Mouse (Mus musculus): ENCODE results near the gene Gm8165. TPM values are rescaled to one million over a fixed set of nuclear protein-coding genes. Genes with fewer than 3 reads are reported as not detected.
"Not testable (repeated sequence)": the region's sequence is repeated elsewhere in the genome, so short reads cannot be mapped to it uniquely, and the experiment has no call there.

Gm8165 gene
- total RNA-seq (2021), result not detected

DNA sequence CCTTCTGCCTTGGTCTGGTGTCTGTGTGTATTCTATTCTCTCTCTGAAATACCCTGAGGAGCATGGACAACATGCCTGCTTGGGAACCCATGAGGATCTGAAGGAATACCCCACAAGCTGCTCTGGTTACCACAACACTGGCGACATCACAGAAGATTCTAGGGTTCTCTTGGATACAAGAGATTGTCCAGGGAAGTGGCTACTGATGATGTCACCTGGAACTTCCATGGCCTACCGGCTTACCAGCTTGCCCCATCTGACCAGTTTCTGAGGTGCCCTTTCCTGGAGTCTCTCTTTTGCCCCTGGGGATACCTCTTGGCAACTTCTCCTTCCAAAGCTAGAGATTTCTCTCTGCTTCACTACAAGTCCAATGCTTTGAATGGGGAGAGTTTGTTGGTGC, at the start of gene Gm8165:
Gene Gm8165, minus strand, starts transcription at position 101 of the 400 bp plus-strand sequence.
- intact Hi-C loops (cut with DNase I); DNase-seq (ENCODE audit: low spot score): not testable (repeated sequence)

DNA sequence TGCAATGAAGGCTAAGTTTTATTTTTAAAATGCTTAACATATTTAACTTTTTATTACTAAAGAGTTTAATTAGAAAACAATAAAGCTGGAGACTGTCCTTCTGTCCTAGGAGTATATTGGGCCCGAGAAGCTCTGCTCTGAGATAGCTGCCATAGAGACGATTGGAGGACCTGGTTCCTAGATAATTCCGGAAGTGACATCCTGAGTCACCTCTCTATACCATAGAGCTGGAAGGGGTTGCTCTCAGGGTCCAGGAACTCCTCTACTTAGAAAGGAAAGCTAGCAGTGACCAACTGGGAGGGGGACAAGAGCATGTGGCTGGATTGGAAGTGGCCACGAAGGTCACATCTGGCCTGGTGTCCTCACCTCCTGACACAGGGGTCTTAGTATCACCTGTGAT, 20.6 kb upstream of the Gm8165 start, which contains the start of gene Gm7324:
Gene Gm7324, plus strand, starts transcription at position 208 of the 400 bp plus-strand sequence.
- DNase-seq (ENCODE audit: low spot score); intact Hi-C loops (cut with DNase I): not testable (repeated sequence)

Other genes starting within 250 kb of the Gm8165 start
- not detected for gene Gm5799, start 133.6 kb downstream of the Gm8165 start, total RNA-seq (2021)
- not detected for gene Gm17654, start 98.1 kb downstream of the Gm8165 start, total RNA-seq (2021)
- gene Gm10375, start 69.2 kb downstream of the Gm8165 start, total RNA-seq (2021), result not detected
- gene Gm7324, start 20.6 kb upstream of the Gm8165 start, total RNA-seq (2021), result under 1 TPM; 0.17 to 0.78 TPM
- not detected for gene Gm16506, start 50.3 kb upstream of the Gm8165 start, total RNA-seq (2021)
- not detected for gene Gm6526, start 70.7 kb upstream of the Gm8165 start, total RNA-seq (2021)
- not detected for gene Gm8180, start 107.5 kb upstream of the Gm8165 start, total RNA-seq (2021)
- not detected for gene Ear1, start 198.3 kb upstream of the Gm8165 start, total RNA-seq (2021)
- gene Ear10, start 246.4 kb upstream of the Gm8165 start, total RNA-seq (2021), result not detected
- gene Gm8113, start 248.2 kb upstream of the Gm8165 start, total RNA-seq (2021), result 1 to 10 TPM; 3.9 to 4.8 TPM